Mouse (Mus musculus) hindbrain, embryonic 12.5 days (tissue): ENCODE measurements around the gene Ube2d1. TPM values are rescaled to one million over a fixed set of nuclear protein-coding genes. Genes with fewer than 3 reads are reported as not detected.

Source experiments
- polyA plus RNA-seq: library from polyadenylated mRNA; unstranded; fragments of >200 nt; fragmentation: Nextera tagmentation; extraction: Ambion mirVana; gene quantifications from 2 replicates; pipeline ENCODE4 v1.2.1, GENCODE M21; 2016

Gene Ube2d1
- polyA plus RNA-seq, 1 experiment from 2014 or later = 146 TPM

Other genes with a start within 250 kb of the Ube2d1 start
- gene Bicc1, start 125.6 kb downstream of the Ube2d1 start, polyA plus RNA-seq = 13.7 and 17.2 TPM in 2 replicates
- gene Tfam, start 47.0 kb downstream of the Ube2d1 start, polyA plus RNA-seq = 70.6 and 84.4 TPM in 2 replicates
- gene Cisd1, start 59.7 kb upstream of the Ube2d1 start, polyA plus RNA-seq = 137 and 154 TPM in 2 replicates
- gene Ipmk, start 62.5 kb upstream of the Ube2d1 start, polyA plus RNA-seq = 23.4 and 24.8 TPM in 2 replicates